Mouse (Mus musculus) adrenal gland, adult 8-10 months (tissue): ENCODE measurements around the gene Lsm3. TPM values are rescaled to one million over a fixed set of nuclear protein-coding genes. Genes with fewer than 3 reads are reported as not detected.

Experiments used
- DNase-seq: peaks from one replicate; pipeline ENCODE4 v3.0.0; 2022
- total RNA-seq, 4 experiments: library from RNA; stranded (reverse); gene quantifications; 2 replicates each; pipeline ENCODE4 v1.2.4; 2022

The Lsm3 gene
- total RNA-seq, 4 experiments from 2014 or later = 29.6 to 42.9 (median 37.4) TPM

DNA sequence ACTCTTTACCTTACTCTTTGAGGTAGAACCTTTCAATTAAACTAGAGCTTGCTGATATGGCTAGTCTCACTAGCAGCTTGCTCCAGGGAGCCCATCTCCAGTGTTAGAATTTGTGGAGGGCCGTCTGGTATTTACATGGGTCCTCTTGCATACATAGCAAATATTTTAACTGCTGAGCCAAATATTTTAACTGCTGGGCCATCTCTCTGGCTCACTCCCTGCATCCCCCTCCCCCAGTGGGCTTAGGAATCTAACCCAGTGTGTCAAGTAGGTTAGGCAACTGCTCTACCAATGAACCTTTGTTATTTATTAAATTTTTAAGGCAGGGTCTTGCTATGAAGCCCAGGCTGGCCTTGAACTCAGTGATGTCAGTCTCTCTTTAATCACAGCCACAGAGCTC lies 42.8 kb downstream of the Lsm3 start:
- DNase-seq = no peak

DNA sequence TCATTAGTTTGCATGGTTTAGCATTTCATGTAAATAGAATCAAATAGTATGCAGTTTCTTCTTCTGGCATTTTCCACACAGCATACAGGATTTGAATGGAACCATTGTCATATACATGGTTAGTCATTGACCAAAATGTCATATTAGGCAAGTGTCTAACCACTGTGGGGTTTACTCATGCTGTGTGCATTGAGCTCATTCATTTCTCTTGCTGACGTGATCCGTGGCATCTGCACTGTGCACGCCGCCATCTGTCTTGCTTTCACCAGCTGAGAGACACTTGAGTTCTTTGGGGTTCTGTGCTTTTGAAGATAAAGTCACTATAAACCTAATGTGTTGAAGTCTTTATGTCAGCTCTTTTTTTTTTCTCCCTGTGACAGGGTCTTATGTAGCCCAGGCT lies 43.6 kb downstream of the Lsm3 start:
- DNase-seq = no peak

DNA sequence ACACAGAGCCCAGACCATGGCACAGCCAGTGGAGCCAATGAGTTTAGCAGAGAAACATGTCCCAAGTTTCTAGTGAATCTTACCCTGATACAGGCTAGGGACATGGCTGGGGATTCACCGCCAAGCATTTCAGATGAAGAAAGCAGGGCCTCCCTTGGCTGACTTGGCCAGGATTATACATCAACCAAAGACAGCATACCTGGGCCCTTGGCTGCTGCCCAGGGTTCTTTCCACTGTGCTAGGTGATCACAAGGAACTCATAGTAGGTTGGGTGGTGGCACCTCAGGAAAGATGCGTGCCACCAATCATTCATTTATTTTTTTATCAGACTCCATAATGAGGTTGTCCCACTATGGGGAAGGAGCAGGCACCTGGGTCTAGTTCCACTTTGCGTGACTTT lies 44.5 kb downstream of the Lsm3 start:
- DNase-seq = no peak

DNA sequence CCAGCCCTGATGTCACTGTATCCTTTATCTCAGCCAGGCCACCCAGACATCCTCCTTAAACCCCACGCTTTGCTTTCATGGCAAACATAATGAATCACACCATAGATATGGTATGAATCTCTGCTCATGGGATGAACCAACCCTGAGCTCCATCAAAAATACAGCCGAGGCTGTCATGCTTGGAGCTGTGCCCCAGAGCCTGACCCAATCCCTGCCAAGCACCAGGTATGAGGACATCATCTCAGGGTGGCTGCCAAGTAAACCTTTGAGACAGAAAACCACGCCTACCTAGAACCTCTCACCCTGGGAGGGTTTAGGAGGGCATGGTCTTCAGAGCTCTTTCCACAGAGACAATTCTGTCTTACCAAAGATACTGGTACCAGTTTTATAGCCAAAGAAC lies 47.3 kb downstream of the Lsm3 start:
- DNase-seq = no peak

DNA sequence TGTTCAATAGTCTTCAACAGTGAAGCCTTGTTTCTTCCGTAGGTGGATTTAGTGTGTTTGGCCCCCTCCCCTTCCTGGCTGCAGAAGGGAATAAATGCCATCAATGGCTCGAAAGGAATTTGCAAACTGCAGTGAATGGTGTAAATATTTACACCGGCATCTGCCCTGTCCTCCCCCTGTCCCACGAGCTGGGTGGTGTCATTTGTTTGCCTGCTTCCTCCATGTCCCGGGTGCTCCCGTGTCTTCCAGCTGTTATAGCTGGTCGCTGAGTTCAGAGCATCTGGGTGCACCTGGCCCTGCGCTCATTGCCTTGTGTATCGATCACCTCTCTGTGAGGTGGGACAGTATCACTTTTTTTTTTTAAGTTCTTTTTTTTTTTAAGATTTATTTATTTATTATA lies 50.7 kb downstream of the Lsm3 start:
- no peak for DNase-seq

Other genes with a start within 250 kb of the Lsm3 start
- not detected for gene Wnt7a, start 104.6 kb upstream of the Lsm3 start, total RNA-seq
- gene Chchd4, start 42.4 kb upstream of the Lsm3 start, total RNA-seq = 10 to 100 TPM; 16.6 to 19.3 (median 18.2) TPM
- 10 to 100 TPM; 46.0 to 70.9 (median 60.9) TPM for gene Tmem43, start 42.2 kb upstream of the Lsm3 start, total RNA-seq
- 10 to 100 TPM; 19.6 to 24.0 (median 22.6) TPM for gene Xpc, start within 50 bp of the Lsm3 start, total RNA-seq
- gene Slc6a6, start 168.1 kb downstream of the Lsm3 start, total RNA-seq = 100 to 1,000 TPM; 468 to 562 (median 518) TPM